Mouse (Mus musculus): ENCODE measurements at regions not wholly inside any gene's neighbourhood (a gene's known extent, or its start where the extent isn't known, plus 50 kb on each side); places are given as distances from the start of the nearest gene placed in this dataset.
A peak's percentile ranks its signal among the peaks of the same experiment; 100 is the strongest.

- Histone ChIP-seq H3K9me3 (ENCODE audit: control insufficient read depth, low read length) (no peaks in the 10 kb centered on the region), H3K4me3 (ENCODE audit: low read depth, low read length) (no peak overlapping the region), H3K36me3 (ENCODE audit: control insufficient read depth, insufficient read depth, low read length) (no peaks in the 10 kb centered on the region), H3K9ac (ENCODE audit: low read length) (no peak overlapping the region), H3K4me2 (ENCODE audit: low read depth) (no peak overlapping the region), H3K27ac (ENCODE audit: low read depth, low read length) (no peak overlapping the region), H3K4me1 (ENCODE audit: control insufficient read depth, insufficient read depth, low read length) (no peaks in the 10 kb centered on the region), H3K27me3 (ENCODE audit: control insufficient read depth, insufficient read depth, low read length) (no peaks in the 10 kb centered on the region)
- 80% methylated on average over 5 of the region's 5 CpGs for WGBS
- no peak for DNase-seq (ENCODE audit: low spot score)
- no peak for ATAC-seq (ENCODE audit: insufficient read depth, low FRiP score, low TSS enrichment)
These were observed 69.6 kb downstream of the Prdm13 start for GRCm38 (mm10) chr4:21616116-21616515.

- WGBS = 40% methylated on average over 3 of the region's 3 CpGs
- H3K36me3 ChIP-seq (ENCODE audit: control insufficient read depth, insufficient read depth, low read length) = no peaks in the 10 kb centered on the region
- H3K27ac ChIP-seq (ENCODE audit: low read depth, low read length) = no peak overlapping the region
- H3K4me1 ChIP-seq (ENCODE audit: control insufficient read depth, insufficient read depth, low read length) = no peaks in the 10 kb centered on the region
- H3K9ac ChIP-seq (ENCODE audit: low read length) = no peak overlapping the region
- ATAC-seq (ENCODE audit: insufficient read depth, low FRiP score, low TSS enrichment) (no peak), DNase-seq (ENCODE audit: low spot score) (no peak)
- no peaks in the 10 kb centered on the region for H3K27me3 ChIP-seq (ENCODE audit: control insufficient read depth, insufficient read depth, low read length)
- no peaks in the 10 kb centered on the region for H3K9me3 ChIP-seq (ENCODE audit: control insufficient read depth, low read length)
- no peak overlapping the region for H3K4me2 ChIP-seq (ENCODE audit: low read depth)
- H3K4me3 ChIP-seq (ENCODE audit: low read depth, low read length) = no peak overlapping the region
These were observed 71.3 kb downstream of the Prdm13 start for GRCm38 (mm10) chr4:21614429-21614828.

- no peaks in the 10 kb centered on the region for H3K27me3 ChIP-seq (ENCODE audit: control insufficient read depth, insufficient read depth, low read length)
- no peaks in the 10 kb centered on the region for H3K36me3 ChIP-seq (ENCODE audit: control insufficient read depth, insufficient read depth, low read length)
- 73% methylated on average over 5 of the region's 5 CpGs for WGBS
- no peaks in the 10 kb centered on the region for H3K4me1 ChIP-seq (ENCODE audit: control insufficient read depth, insufficient read depth, low read length)
- H3K27ac ChIP-seq (ENCODE audit: low read depth, low read length) = no peak overlapping the region
- peak; percentile 29 for DNase-seq (ENCODE audit: low spot score)
- no peak overlapping the region for H3K4me2 ChIP-seq (ENCODE audit: low read depth)
- H3K9ac ChIP-seq (ENCODE audit: low read length) = no peak overlapping the region
- H3K4me3 ChIP-seq (ENCODE audit: low read depth, low read length) = no peak overlapping the region
- no peaks in the 10 kb centered on the region for H3K9me3 ChIP-seq (ENCODE audit: control insufficient read depth, low read length)
- ATAC-seq (ENCODE audit: insufficient read depth, low FRiP score, low TSS enrichment) = peak; percentile 85
These were observed 74.1 kb downstream of the Prdm13 start for GRCm38 (mm10) chr4:21611531-21612282.

- no peaks in the 10 kb centered on the region for H3K27me3 ChIP-seq (ENCODE audit: control insufficient read depth, insufficient read depth, low read length)
- ATAC-seq (ENCODE audit: insufficient read depth, low FRiP score, low TSS enrichment) (no peak), DNase-seq (ENCODE audit: low spot score) (no peak)
- no peaks in the 10 kb centered on the region for H3K4me1 ChIP-seq (ENCODE audit: control insufficient read depth, insufficient read depth, low read length)
- no peak overlapping the region for H3K27ac ChIP-seq (ENCODE audit: low read depth, low read length)
- no peak overlapping the region for H3K4me3 ChIP-seq (ENCODE audit: low read depth, low read length)
- no peaks in the 10 kb centered on the region for H3K36me3 ChIP-seq (ENCODE audit: control insufficient read depth, insufficient read depth, low read length)
- 72% methylated on average over 2 of the region's 2 CpGs for WGBS
- H3K9me3 ChIP-seq (ENCODE audit: control insufficient read depth, low read length) = no peaks in the 10 kb centered on the region
- H3K9ac ChIP-seq (ENCODE audit: low read length) = no peak overlapping the region
- H3K4me2 ChIP-seq (ENCODE audit: low read depth) = no peak overlapping the region
These were observed 87.7 kb downstream of the Prdm13 start for GRCm38 (mm10) chr4:21598024-21598423.

GRCm38 (mm10) chr4:21547771-21548170 lies 138.0 kb downstream of the Prdm13 start:
- Histone ChIP-seq H3K4me3 (ENCODE audit: low read depth, low read length) (no peak overlapping the region), H3K27ac (ENCODE audit: low read depth, low read length) (no peak overlapping the region), H3K36me3 (ENCODE audit: control insufficient read depth, insufficient read depth, low read length) (no peaks in the 10 kb centered on the region), H3K4me2 (ENCODE audit: low read depth) (no peak overlapping the region), H3K9me3 (ENCODE audit: control insufficient read depth, low read length) (no peaks in the 10 kb centered on the region), H3K4me1 (ENCODE audit: control insufficient read depth, insufficient read depth, low read length) (no peaks in the 10 kb centered on the region), H3K27me3 (ENCODE audit: control insufficient read depth, insufficient read depth, low read length) (no peaks in the 10 kb centered on the region), H3K9ac (ENCODE audit: low read length) (no peak overlapping the region)
- ATAC-seq (ENCODE audit: insufficient read depth, low FRiP score, low TSS enrichment) = no peak
- WGBS = 90% methylated on average over 3 of the region's 3 CpGs
- DNase-seq (ENCODE audit: low spot score) = no peak

- ATAC-seq (ENCODE audit: insufficient read depth, low FRiP score, low TSS enrichment) = no peak
- Histone ChIP-seq H3K4me1 (ENCODE audit: control insufficient read depth, insufficient read depth, low read length) (no peaks in the 10 kb centered on the region), H3K27me3 (ENCODE audit: control insufficient read depth, insufficient read depth, low read length) (no peaks in the 10 kb centered on the region), H3K36me3 (ENCODE audit: control insufficient read depth, insufficient read depth, low read length) (no peaks in the 10 kb centered on the region), H3K4me2 (ENCODE audit: low read depth) (no peak overlapping the region), H3K27ac (ENCODE audit: low read depth, low read length) (no peak overlapping the region), H3K9ac (ENCODE audit: low read length) (no peak overlapping the region), H3K9me3 (ENCODE audit: control insufficient read depth, low read length) (no peaks in the 10 kb centered on the region), H3K4me3 (ENCODE audit: low read depth, low read length) (no peak overlapping the region)
- no peak for DNase-seq (ENCODE audit: low spot score)
- 84% methylated on average over 2 of the region's 2 CpGs for WGBS
These were observed 146.2 kb downstream of the Prdm13 start for GRCm38 (mm10) chr4:21539583-21539982.

GRCm38 (mm10) chr4:21535973-21536372 lies 149.8 kb downstream of the Prdm13 start:
- DNase-seq (ENCODE audit: low spot score) (no peak), ATAC-seq (ENCODE audit: insufficient read depth, low FRiP score, low TSS enrichment) (no peak; the same call in 1 of the 2 replicates)
- no peak overlapping the region for H3K27ac ChIP-seq (ENCODE audit: low read depth, low read length)
- H3K27me3 ChIP-seq (ENCODE audit: control insufficient read depth, insufficient read depth, low read length) = no peaks in the 10 kb centered on the region
- no peaks in the 10 kb centered on the region for H3K36me3 ChIP-seq (ENCODE audit: control insufficient read depth, insufficient read depth, low read length)
- H3K9me3 ChIP-seq (ENCODE audit: control insufficient read depth, low read length) = no peaks in the 10 kb centered on the region
- H3K9ac ChIP-seq (ENCODE audit: low read length) = no peak overlapping the region
- H3K4me2 ChIP-seq (ENCODE audit: low read depth) = no peak overlapping the region
- 31% methylated on average over 2 of the region's 2 CpGs for WGBS
- H3K4me3 ChIP-seq (ENCODE audit: low read depth, low read length) = no peak overlapping the region
- H3K4me1 ChIP-seq (ENCODE audit: control insufficient read depth, insufficient read depth, low read length) = no peaks in the 10 kb centered on the region

- 71% methylated on average over 4 of the region's 4 CpGs for WGBS
These were observed 153.6 kb downstream of the Prdm13 start for GRCm38 (mm10) chr4:21532186-21532585.

More at GRCm38 (mm10) chr4:21532186-21532585, 153.6 kb downstream of the Prdm13 start:
- H3K4me2 ChIP-seq (ENCODE audit: low read depth) = no peak overlapping the region
- no peaks in the 10 kb centered on the region for H3K27me3 ChIP-seq (ENCODE audit: control insufficient read depth, insufficient read depth, low read length)
- no peak overlapping the region for H3K9ac ChIP-seq (ENCODE audit: low read length)
- no peak overlapping the region for H3K4me3 ChIP-seq (ENCODE audit: low read depth, low read length)
- ATAC-seq (ENCODE audit: insufficient read depth, low FRiP score, low TSS enrichment) = no peak
- no peaks in the 10 kb centered on the region for H3K4me1 ChIP-seq (ENCODE audit: control insufficient read depth, insufficient read depth, low read length)
- H3K9me3 ChIP-seq (ENCODE audit: control insufficient read depth, low read length) = no peaks in the 10 kb centered on the region
- no peaks in the 10 kb centered on the region for H3K36me3 ChIP-seq (ENCODE audit: control insufficient read depth, insufficient read depth, low read length)
- H3K27ac ChIP-seq (ENCODE audit: low read depth, low read length) = no peak overlapping the region
- no peak for DNase-seq (ENCODE audit: low spot score)

Measured in neural tube, embryonic 11.5 days (tissue).